Mouse (Mus musculus): ENCODE measurements around the gene Adamts6.

DNA sequence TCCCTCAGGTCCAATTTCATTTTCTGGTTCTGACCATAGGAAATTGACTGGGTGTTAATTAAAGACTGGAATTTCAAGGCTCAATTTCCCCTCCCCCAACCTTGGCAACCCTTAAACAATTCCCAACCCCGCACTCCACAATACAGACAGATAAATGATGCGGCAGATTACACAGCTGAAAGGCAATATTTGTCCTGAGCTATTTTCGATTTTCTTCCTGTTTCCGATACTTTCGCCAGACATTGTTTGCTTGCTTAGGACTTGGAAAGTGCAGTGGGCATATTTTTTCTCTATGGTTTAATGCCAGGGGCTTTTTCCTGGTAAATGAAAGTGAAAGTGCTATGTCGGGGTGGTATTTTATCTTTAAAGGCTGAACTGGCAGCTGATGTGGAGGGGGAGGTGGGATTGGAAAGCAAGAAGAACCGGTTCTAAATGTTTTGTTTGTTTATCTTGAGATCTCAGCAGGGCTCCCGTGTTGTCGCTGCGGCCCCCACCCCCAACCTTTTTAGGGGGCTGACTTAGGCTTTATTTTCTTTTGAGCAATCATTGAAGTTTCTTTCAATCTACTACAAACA is 1.8 kb upstream of the Adamts6 start:
- TF ChIP-seq POLR2A (IDR thresholded peaks at IDR 0.05; ENCODE audit: borderline replicate concordance, extremely low read depth, insufficient read depth, insufficient read length, poor library complexity, severe bottlenecking) (no peak), CTCF (IDR thresholded peaks at IDR 0.05; ENCODE audit: borderline replicate concordance, extremely low read depth, insufficient read depth, insufficient read length) (no peak)

Measured in brain, embryonic 14.5 days (tissue).